Mouse (Mus musculus) frontal cortex, postnatal 10 days (tissue): ENCODE measurements around the gene Adamts9.

Experiments
- DNase-seq, 2 experiments: peaks; one replicate each; pipeline ENCODE4 v3.0.0; 2022; ENCODE audit warnings: low spot score in 2 of 2, mixed read lengths in 1 of 2

Gene Adamts9

DNA sequence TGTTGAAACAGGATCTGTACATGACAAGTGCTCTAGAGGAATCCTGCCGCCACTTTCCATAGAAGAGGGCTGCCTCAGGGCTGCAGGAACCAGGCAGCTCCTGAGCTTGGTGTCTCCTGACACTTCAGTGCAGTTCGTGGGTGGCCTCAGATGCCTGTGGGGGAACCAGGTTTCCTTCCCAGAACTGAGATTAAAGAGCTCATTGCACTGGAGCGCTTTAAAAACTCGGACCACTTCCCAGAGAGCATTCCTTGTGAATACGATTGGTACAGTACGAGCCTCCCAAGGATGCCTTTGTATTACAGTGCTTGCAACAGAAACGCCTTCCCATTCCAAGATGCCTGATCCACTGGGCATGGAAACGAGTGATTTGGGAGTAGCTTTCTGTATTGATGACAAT is 18.8 kb downstream of the Adamts9 start:
- DNase-seq: no peak

DNA sequence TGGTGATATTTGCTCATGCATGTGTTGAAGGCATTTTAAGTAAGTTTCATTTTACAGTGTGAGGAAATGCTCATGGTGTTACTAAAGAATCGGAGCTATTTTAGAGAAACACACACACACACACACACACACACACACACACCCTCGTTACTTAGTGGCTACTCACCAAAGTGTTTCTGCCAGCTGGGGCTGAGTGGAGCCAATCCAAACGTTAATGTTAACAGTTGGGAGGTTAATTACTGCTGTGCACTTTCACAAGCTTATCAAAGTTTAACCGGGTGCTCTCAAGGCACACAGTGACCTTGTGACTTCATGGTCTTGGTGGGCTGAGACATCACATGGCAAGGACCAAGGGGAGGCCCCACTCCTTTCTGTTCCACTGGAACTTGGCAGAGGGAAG is 21.4 kb downstream of the Adamts9 start:
- no peak for DNase-seq

DNA sequence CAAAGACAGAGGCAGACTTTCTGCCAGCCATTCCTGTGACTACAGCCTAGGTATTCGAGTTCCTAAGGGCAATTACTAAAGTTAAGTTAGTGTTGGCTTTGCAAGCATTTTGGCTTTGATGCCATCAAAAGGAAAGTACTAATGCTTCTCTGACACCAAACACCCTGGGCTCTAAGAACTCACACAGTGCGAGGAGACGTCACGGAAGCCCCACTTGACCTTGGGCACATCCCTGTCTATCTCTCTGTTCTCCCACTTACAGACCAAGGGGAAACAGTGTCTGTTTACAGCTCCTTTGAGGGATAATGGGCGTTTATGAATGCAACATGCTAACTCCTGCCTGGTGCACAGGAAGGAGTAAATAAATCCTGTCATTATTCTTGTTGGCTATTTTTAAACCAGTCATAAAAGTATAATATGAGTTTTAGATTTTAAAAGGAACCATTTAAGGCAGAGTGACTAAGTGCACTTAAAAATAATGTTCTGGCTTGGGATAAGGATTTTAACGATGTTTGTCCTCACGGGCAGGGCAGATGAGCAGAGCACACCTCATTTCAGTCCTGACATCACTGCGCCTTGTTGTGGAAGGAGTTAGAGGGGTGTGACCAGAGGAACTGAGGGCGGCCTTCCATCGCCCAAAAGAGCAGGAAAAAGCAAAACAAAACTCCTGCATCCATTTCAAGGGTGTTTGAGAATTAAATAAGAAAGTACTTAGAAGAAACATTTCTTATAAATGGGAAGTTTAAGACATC is 22.2 kb downstream of the Adamts9 start:
- DNase-seq: no peak

DNA sequence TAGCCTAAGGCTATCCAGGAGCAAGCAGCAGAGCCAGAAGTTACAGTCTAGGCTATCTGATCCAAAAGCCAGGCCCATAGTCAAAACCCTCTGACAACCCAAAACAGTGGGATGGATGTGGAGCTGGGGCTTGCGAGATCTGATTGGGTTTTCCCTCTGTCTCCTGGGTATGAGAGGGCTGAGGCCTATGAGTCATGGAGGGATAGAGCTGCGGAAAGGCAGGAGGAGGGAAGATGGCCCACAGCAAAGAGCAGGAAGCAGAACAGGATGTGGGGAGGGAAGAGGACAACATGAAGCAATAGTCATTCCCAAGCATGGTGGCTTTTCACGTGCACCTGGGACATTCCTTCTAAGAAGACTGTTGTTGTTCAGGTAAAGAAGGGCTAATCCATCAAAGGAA is 32.7 kb downstream of the Adamts9 start:
- no peak for DNase-seq

DNA sequence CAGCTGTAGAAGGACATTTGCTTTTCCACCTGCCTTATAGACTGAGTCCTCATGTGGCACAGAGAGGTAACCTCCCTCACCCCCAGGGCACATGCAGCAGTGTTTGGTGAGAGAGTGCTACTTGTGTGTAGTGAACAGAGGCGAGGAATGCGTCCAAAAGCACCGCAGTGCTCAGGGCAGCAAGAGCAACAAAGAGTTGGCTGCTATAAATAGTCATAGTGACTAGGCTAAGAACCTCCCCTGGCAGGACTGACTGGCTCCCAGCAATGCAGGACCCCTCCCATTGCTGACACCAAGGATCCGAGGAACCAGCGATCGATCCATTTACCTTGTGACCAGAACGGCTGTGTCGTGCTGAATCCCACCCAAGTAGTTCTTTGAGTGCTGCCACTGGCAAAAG is 33.9 kb downstream of the Adamts9 start:
- DNase-seq: no peak

DNA sequence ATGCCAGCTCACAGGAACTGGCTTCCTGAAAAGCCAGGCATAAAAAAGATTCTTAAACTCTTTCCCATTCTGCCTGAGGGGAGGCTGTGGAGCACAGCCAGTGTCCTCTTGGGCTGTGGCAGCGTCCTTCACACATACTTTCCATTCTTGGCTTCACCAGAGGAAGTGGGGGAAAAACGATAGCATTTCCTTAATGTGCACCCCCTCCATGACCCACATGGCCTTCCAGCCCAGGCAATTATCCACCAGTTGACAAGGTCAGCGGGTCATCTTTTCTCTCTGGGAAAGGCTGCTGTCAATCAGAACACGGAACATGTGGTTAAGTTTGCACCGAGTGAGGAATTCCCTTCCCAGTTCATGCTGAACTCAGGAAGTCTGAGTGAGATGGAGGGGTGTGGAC is 37.4 kb downstream of the Adamts9 start:
- DNase-seq: no peak

DNA sequence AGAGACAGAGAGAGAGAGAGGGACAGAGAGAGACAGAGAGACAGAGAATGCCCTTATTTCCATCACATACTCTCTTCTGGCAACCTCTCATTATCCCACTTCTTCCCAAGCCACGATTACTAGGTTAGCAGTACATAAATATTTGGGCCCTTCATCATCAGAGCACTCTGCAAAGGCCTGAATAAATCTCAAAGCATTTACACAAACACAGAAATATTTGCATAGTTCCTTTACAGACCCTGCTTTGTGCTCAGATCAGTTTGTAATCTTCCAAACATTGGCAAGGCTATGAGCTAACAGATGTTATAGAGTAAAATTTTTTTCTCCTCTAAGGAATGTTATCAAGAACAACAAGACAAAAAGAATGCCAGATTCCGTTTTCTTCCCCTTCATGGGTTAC is 38.8 kb downstream of the Adamts9 start:
- no peak for DNase-seq

DNA sequence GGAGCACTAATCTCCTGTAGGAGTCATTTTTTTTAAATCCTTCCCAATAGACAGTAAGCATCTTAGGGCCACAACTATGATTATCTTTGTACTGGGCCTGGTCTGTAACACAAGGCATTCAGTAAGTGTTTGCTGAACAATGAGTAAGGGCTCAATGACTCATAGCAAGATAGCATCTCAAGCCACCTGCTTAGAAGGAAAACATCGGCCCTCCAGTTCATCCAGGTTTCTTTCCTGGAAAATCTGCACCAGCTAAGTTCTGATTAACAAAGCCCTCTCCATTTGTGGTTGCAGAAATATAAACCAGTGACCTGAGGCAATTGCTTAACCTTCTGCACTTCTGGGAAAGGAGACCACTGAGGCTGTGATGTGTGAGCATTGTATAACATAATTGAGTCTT is 39.3 kb downstream of the Adamts9 start:
- DNase-seq: no peak

DNA sequence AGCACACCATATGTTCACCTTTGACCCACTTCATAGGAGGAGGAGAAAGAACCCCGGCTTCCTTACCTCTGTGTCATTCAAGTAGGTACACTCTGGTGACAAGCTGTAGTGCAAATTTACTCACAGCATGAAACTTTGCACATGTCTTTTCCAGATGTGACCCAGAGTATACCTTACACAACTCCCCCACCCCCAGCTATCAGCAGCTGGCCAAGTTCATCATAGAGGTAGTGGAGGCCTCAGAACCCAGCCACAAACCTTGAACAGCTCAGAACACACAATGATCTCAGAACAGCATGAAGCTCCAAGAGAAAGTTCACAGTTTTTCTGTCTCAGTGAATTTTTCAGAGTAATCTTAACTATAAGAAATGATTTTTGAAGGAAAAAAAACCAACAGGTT is 51.8 kb downstream of the Adamts9 start:
- no peak for DNase-seq

DNA sequence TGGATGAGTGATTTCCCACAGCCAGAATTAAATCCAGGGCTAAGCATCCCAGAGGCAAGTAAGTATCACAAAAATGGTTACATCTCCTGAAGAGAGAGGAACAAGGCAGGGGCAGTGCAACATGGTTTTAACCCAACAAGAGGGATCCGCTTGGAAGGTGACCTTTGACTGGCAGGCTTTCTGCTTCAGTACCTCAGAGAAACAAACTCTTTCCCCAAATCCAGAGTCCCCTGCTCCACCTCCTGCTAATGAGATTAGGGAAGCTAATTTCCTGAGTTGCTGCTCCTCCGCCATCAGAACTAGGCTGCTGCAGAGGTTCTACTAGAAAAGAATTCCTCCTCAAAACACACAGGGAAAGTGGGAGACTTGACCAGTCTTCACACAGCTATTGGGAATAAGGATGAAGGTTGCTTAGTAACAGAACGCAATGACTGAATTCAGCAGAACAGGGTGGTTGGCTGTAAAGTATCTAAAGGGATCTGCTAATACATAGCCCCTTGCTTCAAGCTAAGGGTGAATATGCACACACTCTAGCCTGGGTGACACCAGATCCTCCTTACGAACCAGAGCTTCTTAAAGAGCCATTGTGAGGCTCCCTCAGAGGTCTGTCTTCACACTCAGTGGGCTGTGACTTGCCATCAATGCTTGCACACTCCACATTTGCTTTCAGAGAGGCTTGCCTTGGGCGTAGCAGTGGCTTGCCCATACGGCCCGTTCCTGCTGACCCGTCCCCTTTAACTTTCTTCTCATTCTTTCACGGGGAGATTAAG is 60.0 kb downstream of the Adamts9 start:
- DNase-seq: no peak

DNA sequence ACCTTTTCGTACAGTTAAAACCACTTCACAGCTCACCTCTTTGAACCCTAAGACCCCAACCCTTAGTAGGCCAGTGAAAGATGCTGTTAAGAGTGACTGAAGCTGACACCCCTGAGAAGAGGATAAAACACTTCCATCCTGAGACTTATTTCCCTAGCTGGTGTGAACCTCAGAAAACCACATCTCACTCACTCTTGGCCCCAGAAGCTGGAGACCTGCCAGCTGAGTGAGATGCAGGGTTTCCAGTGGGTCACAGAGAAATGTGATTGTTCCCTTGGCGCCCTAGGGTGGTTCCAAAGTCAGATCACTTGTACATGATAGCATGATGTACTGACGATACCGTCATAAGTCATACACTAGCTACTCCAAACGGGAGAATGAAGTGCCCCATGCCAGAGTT is 60.8 kb downstream of the Adamts9 start:
- no peak for DNase-seq

DNA sequence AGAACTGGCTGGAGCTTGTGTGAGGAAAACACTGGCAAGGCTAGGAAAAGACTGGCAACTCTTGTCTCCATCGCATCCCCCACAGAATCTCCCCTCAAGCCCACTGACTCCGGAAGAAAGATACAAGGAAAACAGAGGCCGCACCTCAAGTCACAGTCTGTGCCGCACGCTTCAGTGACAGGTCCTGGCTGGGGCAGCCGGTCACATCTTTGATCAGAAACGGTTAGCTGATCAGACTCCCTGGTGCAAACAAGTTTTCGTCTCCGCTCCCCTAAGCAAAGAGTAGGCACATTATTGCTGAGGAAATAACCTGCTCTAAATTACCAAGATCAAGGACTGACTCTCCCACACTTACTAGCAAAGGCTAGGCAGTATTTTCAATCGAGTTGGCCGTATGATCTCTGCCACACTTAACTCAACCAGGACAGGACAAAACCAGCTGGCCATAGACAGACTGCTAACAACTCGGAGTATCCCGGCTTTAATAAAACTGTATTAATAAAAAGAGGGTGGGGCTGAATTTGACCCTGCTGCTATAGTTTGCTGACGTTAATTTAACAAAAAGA is 63.5 kb downstream of the Adamts9 start:
- DNase-seq: no peak

DNA sequence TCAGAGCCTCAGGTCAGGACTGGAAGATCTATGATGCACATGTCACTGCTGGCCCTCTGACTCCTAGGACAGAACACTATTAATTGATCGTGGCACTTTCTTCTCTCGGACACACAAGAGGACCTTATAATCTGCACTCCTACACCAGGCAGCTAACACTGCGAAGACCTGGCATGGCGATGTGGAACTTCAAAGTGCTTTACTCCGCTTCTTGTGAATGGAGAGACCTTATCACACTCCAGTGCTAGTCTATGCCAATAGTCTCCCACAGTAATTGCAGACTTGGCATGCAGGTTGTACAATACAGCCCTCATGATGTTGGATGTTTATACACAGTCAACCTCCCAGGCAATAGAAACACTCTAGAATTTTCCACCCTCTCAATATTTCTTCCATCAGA is 64.5 kb downstream of the Adamts9 start:
- no peak for DNase-seq

DNA sequence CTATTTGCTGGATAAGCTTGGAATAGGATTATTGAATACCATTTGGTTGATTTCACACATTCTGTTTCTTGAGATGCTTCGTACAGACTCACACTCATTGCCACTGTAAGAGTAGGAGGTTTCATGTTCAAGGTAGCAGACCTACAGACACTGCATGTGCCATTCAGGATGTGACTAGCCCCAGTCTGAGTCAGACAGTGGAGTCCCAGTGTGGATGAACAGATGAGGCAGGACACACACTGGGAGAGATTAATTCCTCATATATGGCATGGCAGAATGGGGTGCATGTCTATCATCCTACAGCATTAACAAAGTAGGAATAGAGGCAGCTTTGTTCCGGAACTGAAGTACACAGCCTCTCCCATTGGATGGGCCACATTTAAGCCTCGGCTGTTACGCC is 66.1 kb downstream of the Adamts9 start:
- no peak for DNase-seq

DNA sequence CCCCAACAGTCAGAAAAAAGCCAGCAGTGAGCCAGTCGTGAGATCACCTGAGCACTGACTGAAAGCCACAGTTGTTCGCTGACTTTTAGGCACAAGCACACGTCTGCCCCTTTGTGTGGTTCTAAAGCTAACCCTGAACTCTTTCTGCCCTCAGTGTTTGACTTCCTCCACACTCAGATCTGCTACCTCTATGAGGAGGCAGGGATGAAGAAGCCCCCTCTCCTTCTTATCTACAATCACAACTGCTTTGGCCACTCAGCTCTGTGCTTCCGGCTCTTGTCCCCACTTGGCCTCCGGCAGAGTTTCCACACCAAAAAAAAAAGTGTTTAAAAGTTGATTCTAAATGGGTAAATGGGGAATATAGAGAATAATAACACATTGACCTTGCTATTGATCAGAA is 67.2 kb downstream of the Adamts9 start:
- no peak for DNase-seq

DNA sequence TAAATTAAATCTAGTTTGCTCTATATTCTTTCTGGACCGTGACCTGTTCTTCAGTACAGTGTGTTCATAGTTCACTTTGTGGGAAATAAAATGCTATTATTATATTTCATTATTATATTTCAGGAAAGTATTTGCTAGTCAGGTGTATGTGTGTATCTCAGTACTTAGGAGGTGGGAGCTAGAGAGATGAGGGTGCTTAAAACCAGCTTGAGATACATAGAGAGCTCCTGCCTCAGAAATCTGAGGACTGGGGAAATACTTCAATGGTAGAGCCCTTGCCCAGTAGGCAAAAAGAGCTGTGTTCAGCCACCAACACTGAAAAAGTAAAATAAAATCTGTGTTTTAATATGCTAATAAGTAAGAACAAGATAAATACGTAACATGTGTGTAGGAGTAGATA is 68.0 kb downstream of the Adamts9 start:
- no peak for DNase-seq

DNA sequence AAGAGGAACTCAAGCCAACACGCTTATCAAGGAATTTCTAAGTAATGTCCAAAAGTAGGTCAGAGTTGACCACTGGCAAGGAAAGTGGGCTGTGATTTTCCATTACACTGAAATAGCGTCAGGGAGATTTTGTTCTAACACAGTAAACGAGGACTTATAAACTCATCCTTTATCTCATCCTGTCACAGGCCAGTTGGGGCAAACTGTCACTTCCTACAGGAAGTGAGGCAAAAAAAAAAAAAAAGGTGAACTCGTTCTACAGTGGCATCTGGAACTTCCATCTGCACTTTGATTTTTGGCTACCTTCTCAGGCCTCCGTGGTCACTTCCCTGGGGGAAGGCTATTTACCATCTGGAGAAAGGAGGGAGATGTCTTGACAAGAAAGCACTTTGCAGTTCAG is 68.4 kb downstream of the Adamts9 start:
- DNase-seq: no peak

DNA sequence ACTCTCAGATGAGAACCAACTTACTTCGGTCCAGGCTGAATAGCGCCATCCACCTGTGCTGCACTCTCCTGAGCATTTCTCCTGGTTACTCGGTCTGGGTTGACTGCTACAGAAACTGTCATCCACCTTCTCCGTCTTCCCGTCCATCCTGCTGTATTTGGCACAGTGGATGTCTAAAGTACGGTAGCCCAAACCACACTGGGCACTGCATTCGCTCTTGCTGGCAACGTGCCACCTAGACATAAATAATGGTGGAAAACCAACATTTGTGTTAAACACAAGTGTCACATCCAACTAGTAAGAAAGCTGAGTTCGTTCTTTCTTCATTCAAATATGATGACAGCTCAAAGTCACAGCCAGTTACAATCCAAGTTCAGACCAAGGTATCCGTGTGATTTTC is 70.5 kb downstream of the Adamts9 start:
- no peak for DNase-seq

DNA sequence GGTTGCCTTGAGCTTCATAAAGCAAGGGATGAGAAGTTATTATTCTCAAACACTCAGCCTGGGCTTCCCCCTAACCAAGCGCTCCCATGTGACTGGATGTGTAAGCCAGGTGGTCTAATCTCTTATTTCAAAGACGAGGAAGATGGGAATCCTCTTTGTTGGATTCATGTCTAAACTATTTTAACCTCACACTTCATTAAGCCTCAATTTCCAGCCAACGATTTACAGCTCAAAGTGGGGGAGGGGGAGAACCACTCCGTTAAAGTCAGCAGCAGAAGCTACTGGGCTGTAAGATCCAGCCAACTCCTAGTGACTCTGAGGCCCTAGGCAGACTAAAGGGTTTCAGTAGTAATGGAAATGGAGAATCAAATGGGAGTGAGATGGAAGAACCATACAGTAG is 71.5 kb downstream of the Adamts9 start:
- DNase-seq: no peak

DNA sequence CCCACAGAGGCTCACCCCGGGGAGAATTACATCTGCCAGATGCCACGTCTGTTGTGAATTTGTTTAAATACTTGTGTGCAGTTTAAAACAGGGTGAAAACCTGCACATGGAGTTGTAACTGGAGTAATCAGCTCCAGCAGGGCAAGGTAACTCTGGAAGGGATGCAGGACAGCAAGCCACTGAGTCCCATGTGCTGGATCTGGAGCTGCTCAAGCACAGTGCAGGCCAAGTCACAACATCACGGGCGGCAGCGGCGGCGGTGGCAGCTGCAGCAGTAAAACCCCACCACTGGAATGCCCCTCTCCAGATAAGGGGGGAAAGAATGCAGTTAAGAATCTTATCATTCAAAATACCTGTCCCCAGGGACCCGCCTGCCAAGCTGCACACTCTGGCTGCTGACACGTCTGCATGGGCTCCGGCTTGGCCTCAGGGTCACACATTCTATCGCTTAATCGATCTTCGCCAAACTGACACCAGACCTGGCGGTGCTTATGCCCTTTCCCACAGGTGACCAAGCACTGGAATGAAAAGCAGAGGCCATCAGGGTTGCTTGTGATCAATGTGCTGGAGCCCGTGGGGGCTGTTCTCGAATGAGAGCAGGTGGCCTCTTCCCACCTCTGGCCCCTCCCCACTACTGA is 73.6 kb downstream of the Adamts9 start:
- DNase-seq: no peak

DNA sequence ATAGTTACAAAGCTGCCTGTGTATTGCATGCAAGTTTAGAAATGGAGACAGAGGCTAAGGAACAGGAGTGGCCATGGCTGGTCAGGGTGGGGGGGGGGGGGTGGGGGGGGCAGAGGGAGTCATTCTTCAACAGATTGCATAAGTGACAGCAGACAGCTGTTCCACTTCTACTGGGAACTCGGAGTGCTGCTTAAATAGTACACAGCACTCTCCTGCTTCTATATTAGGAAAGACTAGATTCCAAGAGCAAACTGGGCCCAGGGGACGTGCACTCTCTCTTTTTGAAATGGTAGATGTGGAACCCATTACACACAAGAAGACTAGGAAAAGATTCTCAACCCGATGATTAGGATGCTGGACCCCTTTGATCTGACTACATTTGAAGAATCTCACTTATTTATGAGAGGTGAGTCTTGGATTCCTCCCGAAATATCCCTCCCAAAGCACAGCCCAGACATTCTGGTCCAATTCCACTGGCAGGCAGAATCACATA is 74.2 kb downstream of the Adamts9 start, which contains the start of gene Gm15737:
TSS of gene Gm15737 (plus strand) at position 269 of the 493 bp plus-strand sequence.
- DNase-seq: no peak

DNA sequence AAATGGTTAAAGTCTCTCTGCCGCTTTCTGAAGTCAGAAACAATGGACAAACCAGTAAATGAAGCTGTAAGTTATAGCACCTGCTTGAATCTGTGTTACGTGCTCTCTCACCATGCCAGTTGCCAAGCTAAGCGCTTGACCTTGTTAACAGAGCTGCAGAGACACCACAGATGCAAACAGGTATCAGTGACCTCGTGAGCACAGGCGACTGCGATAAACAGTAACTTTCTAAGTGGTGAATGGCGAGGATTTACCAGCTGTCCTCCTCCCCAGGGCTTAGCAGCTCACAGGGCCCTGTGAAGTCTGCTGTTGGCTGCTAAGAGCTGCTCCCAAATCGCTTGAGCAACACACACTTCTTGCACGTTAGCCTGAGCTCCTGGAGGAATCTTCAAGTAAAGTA is 80.7 kb downstream of the Adamts9 start:
- no peak for DNase-seq
